Comparison of ENCODE assay signal across 8 mouse cellular contexts in genomic region chr4:8921477-8922385, GRCm38 (mm10).
A peak's percentile ranks its signal among the peaks of the same experiment; 100 is the strongest.
DNase-seq lines count a peak whose midpoint lies in the region; ATAC-seq lines count a peak whose summit lies in the region.

No protein-coding gene starts in this region.

- no peak for DNase-seq in heart, postnatal 10 days
- peak; percentile 63 for DNase-seq in embryo, embryonic 10.5 days (ENCODE audit: low spot score)
- DNase-seq in intestine, embryonic 14.5 days (ENCODE audit: low spot score), result no peak
- DNase-seq in urinary bladder, adult 2 months (ENCODE audit: low spot score), result no peak
- no peak for DNase-seq in right cerebral cortex, adult 18-20 months

- H3K27ac ChIP-seq in heart, embryonic 13.5 days (replicated peaks), result no peak overlapping the region
- no peak overlapping the region for H3K27ac ChIP-seq in intestine, embryonic 14.5 days (ENCODE audit: low read depth)
- H3K27ac ChIP-seq in neural tube, embryonic 12.5 days, result no peak overlapping the region; the same call in 1 of the 2 replicates

- H3K36me3 ChIP-seq in heart, embryonic 13.5 days, result no peaks in the 10 kb centered on the region
- H3K36me3 ChIP-seq in intestine, embryonic 14.5 days (ENCODE audit: control insufficient read depth, insufficient read depth, low read length), result no peaks in the 10 kb centered on the region
- no peaks in the 10 kb centered on the region for H3K36me3 ChIP-seq in neural tube, embryonic 12.5 days

- ATAC-seq in heart, embryonic 13.5 days (ENCODE audit: extremely low read depth, insufficient number of reproducible peaks, low FRiP score, low TSS enrichment), result no peak
- ATAC-seq in intestine, embryonic 14.5 days (replicated peaks; ENCODE audit: low FRiP score, low TSS enrichment, low read depth), result 0 out of 2 replicates have a peak, but pooled peaks have one; percentile 22
- peak; percentile 61 for ATAC-seq in neural tube, embryonic 12.5 days (ENCODE audit: low FRiP score, low read depth)
- no peak for ATAC-seq in erythroid progenitor cell, adult 5-6 weeks (replicated peaks; ENCODE audit: low FRiP score, poor library complexity, severe bottlenecking)

- H3K9ac ChIP-seq in heart, embryonic 13.5 days, result peak overlapping the region; percentile 78
- peak overlapping the region; percentile 29 for H3K9ac ChIP-seq in intestine, embryonic 14.5 days (ENCODE audit: low read length)
- H3K9ac ChIP-seq in neural tube, embryonic 12.5 days, result peak overlapping the region; percentile 33; the same call in 1 of the 2 replicates

- intact Hi-C loops in heart, postnatal 10 days (cut with DNase I), result no loop called here

- peak overlapping the region; percentile 74 for H3K4me2 ChIP-seq in heart, embryonic 13.5 days
- peak overlapping the region; percentile 60 for H3K4me2 ChIP-seq in intestine, embryonic 14.5 days (ENCODE audit: low read length)
- peak overlapping the region; percentile 56 for H3K4me2 ChIP-seq in neural tube, embryonic 12.5 days (replicated peaks)

- H3K4me1 ChIP-seq in heart, embryonic 13.5 days, result peaks cover 26% of the 10 kb centered on the region
- H3K4me1 ChIP-seq in intestine, embryonic 14.5 days (replicated peaks; ENCODE audit: control insufficient read depth, insufficient read depth, low read length), result peaks cover 7% of the 10 kb centered on the region
- H3K4me1 ChIP-seq in neural tube, embryonic 12.5 days, result peaks cover 38% of the 10 kb centered on the region

- H3K9me3 ChIP-seq in heart, embryonic 13.5 days, result no peaks in the 10 kb centered on the region
- no peaks in the 10 kb centered on the region for H3K9me3 ChIP-seq in intestine, embryonic 14.5 days (ENCODE audit: control insufficient read depth, low read length)
- H3K9me3 ChIP-seq in neural tube, embryonic 12.5 days, result no peaks in the 10 kb centered on the region

- H3K27me3 ChIP-seq in heart, embryonic 13.5 days (replicated peaks), result no peaks in the 10 kb centered on the region
- H3K27me3 ChIP-seq in intestine, embryonic 14.5 days (replicated peaks; ENCODE audit: control insufficient read depth, insufficient read depth, low read length), result no peaks in the 10 kb centered on the region
- H3K27me3 ChIP-seq in neural tube, embryonic 12.5 days (replicated peaks), result no peaks in the 10 kb centered on the region

- peak overlapping the region; percentile 38 for H3K4me3 ChIP-seq in heart, embryonic 13.5 days
- peak overlapping the region; percentile 16; the same call in 1 of the 2 replicates for H3K4me3 ChIP-seq in intestine, embryonic 14.5 days (ENCODE audit: low read depth, low read length)
- H3K4me3 ChIP-seq in neural tube, embryonic 12.5 days, result no peak overlapping the region

- 15% methylated on average over 31 of the region's 31 CpGs for WGBS in heart, embryonic 13.5 days
- WGBS in intestine, embryonic 14.5 days, result 16% methylated on average over 31 of the region's 31 CpGs
- WGBS in neural tube, embryonic 12.5 days, result 6% methylated on average over 31 of the region's 31 CpGs

Comparison
In these comparisons a context has a peak if more than half of its experiments do, and no peak if none do; other contexts are left out.
1. ATAC-seq: peak in intestine, embryonic 14.5 days (single experiment) and neural tube, embryonic 12.5 days (single experiment); none in heart, embryonic 13.5 days (single experiment) and erythroid progenitor cell, adult 5-6 weeks (single experiment).
2. Peak in every context shown above with its lines, with median percentiles within 50 percentile points of each other: H3K4me2 ChIP-seq and H3K9ac ChIP-seq.